Mouse (Mus musculus) forebrain, embryonic 10.5 days (tissue): ENCODE data around the gene 1700017B05Rik. TPM values are rescaled to one million over a fixed set of nuclear protein-coding genes. Genes with fewer than 3 reads are reported as not detected.

ENCODE experiments used
- DNase-seq: peaks from one replicate; pipeline ENCODE4 v3.0.0-alpha.2; 2017; ENCODE audit warnings: low spot score; ENCODE audit errors: extremely low spot score
- H3K27ac ChIP-seq: fragments of 300-500 bp; sonication (generic); 2 replicates; pipeline ENCODE4 v1.5.1; 2016; ENCODE audit warnings: mild to moderate bottlenecking
- H3K27me3 ChIP-seq: fragments of 300-500 bp; sonication (generic); 2 replicates; pipeline ENCODE4 v1.6.1; 2016; ENCODE audit warnings: mild to moderate bottlenecking; ENCODE audit not compliant: poor library complexity, severe bottlenecking
- H3K36me3 ChIP-seq: fragments of 300-500 bp; sonication (generic); replicated peaks from 2 replicates; pipeline ENCODE4 v1.6.1; 2016; ENCODE audit warnings: mild to moderate bottlenecking, moderate library complexity
- H3K4me1 ChIP-seq: fragments of 300-500 bp; sonication (generic); 2 replicates; pipeline ENCODE4 v1.6.1; 2016
- H3K4me3 ChIP-seq: fragments of 300-500 bp; sonication (generic); 2 replicates; pipeline ENCODE4 v1.5.1; 2016; ENCODE audit warnings: mild to moderate bottlenecking, moderate library complexity
- H3K9me3 ChIP-seq: fragments of 300-500 bp; sonication (generic); 2 replicates; pipeline ENCODE4 v1.6.1; 2016; ENCODE audit warnings: mild to moderate bottlenecking, moderate library complexity
- whole genome bisulfite sequencing: fragments of 180-500 bp; shearing (Covaris S2); methylation state at CpG from one replicate; pipeline ENCODE4 v1.1.7; 2016; 5-methylcytosine and 5-hydroxymethylcytosine counted together
- polyA plus RNA-seq: library from polyadenylated mRNA; unstranded; fragments of >200 nt; fragmentation: Nextera tagmentation; extraction: Ambion mirVana; gene quantifications from 2 replicates; pipeline ENCODE4 v1.2.1, GENCODE M21; 2016

Gene 1700017B05Rik
- polyA plus RNA-seq, 1 experiment from 2014 or later: 14.8 TPM

- H3K27ac ChIP-seq: no peak overlapping the region
- H3K36me3 ChIP-seq: no peaks in the 10 kb centered on the region
- WGBS: 88% methylated on average over 6 of the region's 6 CpGs
- H3K27me3 ChIP-seq: peaks cover 1% of the 10 kb centered on the region
- no peak overlapping the region for H3K4me3 ChIP-seq
- no peak for DNase-seq
- no peaks in the 10 kb centered on the region for H3K9me3 ChIP-seq
- H3K4me1 ChIP-seq: peaks cover 6% of the 10 kb centered on the region; the same call in 1 of the 2 replicates
These were observed 24.8 kb upstream of the 1700017B05Rik start for GRCm38 (mm10) chr9:57287183-57287582.

DNA sequence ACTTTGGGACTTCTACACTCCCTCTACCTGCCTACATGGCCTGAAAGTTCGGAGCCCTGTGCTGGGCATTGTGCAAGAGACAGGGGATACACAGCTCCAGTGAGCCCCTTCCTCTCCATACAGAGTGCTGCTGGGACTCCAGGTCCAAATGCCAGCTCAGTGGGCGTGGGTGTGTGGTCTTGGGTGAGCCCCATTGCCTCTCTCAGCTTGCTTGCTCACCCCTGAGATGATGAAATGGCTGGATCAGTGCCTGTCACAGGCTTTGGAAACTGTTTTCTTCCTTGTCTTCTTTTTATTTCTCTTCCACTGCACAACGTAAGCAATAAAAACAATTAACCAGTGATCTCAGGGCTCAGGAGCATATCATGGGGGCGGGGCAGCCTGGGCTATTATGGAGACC, 20.9 kb upstream of the 1700017B05Rik start:
- Histone ChIP-seq H3K4me3 (no peak overlapping the region), H3K9me3 (no peaks in the 10 kb centered on the region), H3K27ac (no peak overlapping the region), H3K4me1 (peaks cover 24% of the 10 kb centered on the region), H3K36me3 (no peaks in the 10 kb centered on the region), H3K27me3 (peaks cover 16% of the 10 kb centered on the region)
- DNase-seq: no peak
- 84% methylated on average over 4 of the region's 4 CpGs for WGBS

DNA sequence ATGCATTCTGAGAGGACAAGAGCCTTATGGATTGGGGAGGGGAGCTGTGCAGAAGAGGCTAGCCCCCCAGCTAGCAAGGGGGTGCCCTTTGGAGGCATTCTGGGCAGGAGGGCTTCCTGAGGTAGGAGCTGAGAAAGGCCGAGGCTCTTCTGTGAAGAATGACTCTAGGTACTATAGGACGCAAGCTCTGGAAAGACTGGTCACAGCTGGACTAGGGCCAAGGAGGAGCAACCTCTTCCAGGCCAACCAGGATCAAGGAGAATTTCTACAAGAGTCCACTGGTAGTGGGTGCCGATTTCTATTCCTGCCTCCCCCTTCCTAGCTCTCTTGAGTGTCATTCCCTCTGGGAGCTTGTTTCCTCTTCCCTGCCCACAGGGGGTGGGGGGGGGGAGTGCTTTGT, 20.3 kb upstream of the 1700017B05Rik start:
- Histone ChIP-seq H3K9me3 (no peaks in the 10 kb centered on the region), H3K27ac (no peak overlapping the region), H3K36me3 (no peaks in the 10 kb centered on the region), H3K27me3 (peaks cover 16% of the 10 kb centered on the region), H3K4me1 (peaks cover 29% of the 10 kb centered on the region), H3K4me3 (no peak overlapping the region)
- no peak for DNase-seq
- 93% methylated on average over 3 of the region's 3 CpGs for WGBS

DNA sequence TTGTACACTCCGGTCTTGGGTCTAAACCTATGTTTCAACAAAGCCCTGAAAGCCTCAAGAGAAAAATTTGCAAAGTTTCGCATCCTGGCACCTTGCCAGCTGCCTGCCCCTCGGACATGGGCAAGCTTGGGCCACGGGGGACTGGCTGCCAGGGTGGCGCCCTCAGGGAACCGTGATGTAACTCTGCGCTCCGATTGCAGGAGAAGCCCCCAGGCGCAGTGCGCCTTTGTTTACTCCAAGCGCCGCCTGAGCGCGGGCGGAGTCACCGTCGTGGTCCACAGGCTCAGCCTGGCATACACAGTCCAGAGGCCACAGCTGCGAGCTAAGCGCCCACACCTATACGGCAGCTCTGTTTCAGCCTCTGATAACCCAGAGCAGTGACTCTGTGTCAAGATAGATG, 19.1 kb upstream of the 1700017B05Rik start:
- peaks cover 16% of the 10 kb centered on the region for H3K27me3 ChIP-seq
- H3K36me3 ChIP-seq: no peaks in the 10 kb centered on the region
- DNase-seq: no peak
- H3K4me3 ChIP-seq: peak overlapping the region; percentile 36
- peak overlapping the region; percentile 78 for H3K27ac ChIP-seq
- 15% methylated on average over 20 of the region's 20 CpGs for whole genome bisulfite sequencing
- peaks cover 29% of the 10 kb centered on the region for H3K4me1 ChIP-seq
- H3K9me3 ChIP-seq: no peaks in the 10 kb centered on the region

DNA sequence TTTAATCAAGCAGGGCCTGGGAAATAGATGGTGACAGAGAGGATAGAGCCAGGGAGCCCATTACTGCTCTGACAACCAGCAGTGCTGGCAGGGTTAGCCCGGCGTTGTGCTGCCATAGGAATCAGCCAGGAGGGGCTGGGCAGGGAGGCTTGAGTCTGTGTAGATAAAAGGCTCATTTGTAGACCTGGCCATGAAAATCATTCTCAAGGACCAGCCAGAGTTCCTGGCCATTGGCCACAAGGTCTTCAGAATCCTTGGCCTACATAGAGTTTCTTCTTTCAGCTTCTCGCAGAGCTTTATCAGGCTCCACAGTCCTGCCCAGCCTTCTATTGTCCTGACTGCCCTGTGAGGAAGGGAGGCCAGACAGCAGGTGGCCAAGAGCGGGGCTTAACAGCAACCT, 17.0 kb upstream of the 1700017B05Rik start:
- H3K4me1 ChIP-seq: peaks cover 29% of the 10 kb centered on the region
- no peak overlapping the region for H3K4me3 ChIP-seq
- no peaks in the 10 kb centered on the region for H3K36me3 ChIP-seq
- H3K27ac ChIP-seq: no peak overlapping the region
- no peaks in the 10 kb centered on the region for H3K9me3 ChIP-seq
- 57% methylated on average over 4 of the region's 4 CpGs for WGBS
- no peak for DNase-seq
- peaks cover 16% of the 10 kb centered on the region for H3K27me3 ChIP-seq

GRCm38 (mm10) chr9:57278268-57278667, 15.9 kb upstream of the 1700017B05Rik start:
- Histone ChIP-seq H3K27ac (no peak overlapping the region), H3K9me3 (no peaks in the 10 kb centered on the region), H3K4me1 (peaks cover 37% of the 10 kb centered on the region), H3K36me3 (no peaks in the 10 kb centered on the region), H3K27me3 (peaks cover 16% of the 10 kb centered on the region), H3K4me3 (no peak overlapping the region)
- WGBS: 62% methylated on average over 4 of the region's 4 CpGs
- DNase-seq: no peak

DNA sequence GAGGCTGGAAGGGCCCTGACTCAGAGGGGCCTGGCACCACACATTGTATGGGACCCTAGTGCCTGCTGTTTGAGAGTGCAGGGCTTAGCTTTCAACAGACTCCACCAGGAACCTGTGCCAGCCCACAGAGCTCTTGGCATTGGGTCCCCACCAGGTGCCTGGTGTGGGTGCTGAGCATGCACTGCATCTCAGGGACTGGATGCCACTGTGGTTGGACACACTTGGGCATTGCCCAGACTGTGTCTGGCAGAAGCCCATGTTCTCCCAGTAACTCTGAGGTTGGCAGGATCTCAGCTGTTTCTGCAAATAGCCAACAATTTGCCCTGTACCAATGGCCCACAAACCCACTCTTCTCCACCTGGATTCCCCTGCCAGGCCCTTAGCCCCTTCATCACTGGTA, 13.9 kb upstream of the 1700017B05Rik start:
- Histone ChIP-seq H3K4me1 (peaks cover 37% of the 10 kb centered on the region), H3K4me3 (no peak overlapping the region), H3K9me3 (no peaks in the 10 kb centered on the region), H3K36me3 (no peaks in the 10 kb centered on the region), H3K27me3 (peaks cover 10% of the 10 kb centered on the region), H3K27ac (no peak overlapping the region)
- DNase-seq: no peak

DNA sequence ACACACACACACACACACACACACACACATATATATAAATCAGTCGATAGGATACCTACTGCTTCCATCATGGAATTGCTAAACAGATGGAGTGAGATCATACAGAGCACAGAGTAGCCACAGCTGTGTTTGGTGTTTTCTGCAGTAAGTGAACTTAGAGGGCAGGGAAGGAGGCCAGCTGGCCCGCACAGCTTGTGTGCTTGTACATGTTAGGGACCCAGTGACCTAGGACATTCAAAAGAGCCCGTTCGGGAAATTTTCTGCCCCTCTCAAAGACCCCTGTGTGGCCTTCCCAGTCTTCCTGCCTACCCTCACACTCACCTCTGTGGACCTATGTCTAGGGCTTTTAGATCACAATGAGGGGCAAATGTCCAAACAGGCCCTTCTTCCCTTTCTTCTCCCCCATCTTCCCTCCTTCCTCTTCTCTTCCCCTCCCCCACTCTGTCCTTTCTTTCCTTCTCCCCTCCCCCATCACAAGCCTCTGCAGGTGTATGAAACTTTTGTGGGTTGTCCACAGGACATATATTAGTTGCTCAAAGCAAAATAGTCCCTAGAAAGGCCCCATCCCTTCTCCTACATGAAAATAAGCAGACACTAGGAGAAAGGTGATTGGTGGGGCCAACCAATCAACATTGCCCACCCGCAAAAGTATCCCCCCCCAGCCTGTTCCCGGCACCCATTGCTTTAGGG, 11.5 kb upstream of the 1700017B05Rik start:
- Histone ChIP-seq H3K9me3 (no peaks in the 10 kb centered on the region), H3K4me1 (peaks cover 54% of the 10 kb centered on the region), H3K4me3 (no peak overlapping the region), H3K27me3 (peaks cover 21% of the 10 kb centered on the region), H3K36me3 (no peaks in the 10 kb centered on the region), H3K27ac (no peak overlapping the region)
- no peak for DNase-seq
- WGBS: 37% methylated on average over 6 of the region's 6 CpGs

GRCm38 (mm10) chr9:57272902-57273804, 10.7 kb upstream of the 1700017B05Rik start:
- H3K4me1 ChIP-seq: peaks cover 56% of the 10 kb centered on the region

GRCm38 (mm10) chr9:57271837-57272562, 9.6 kb upstream of the 1700017B05Rik start:
- Histone ChIP-seq H3K9me3 (no peaks in the 10 kb centered on the region), H3K36me3 (no peaks in the 10 kb centered on the region), H3K27ac (peak overlapping the region; percentile 40; the same call in 1 of the 2 replicates), H3K4me1 (peaks cover 65% of the 10 kb centered on the region), H3K27me3 (peaks cover 22% of the 10 kb centered on the region), H3K4me3 (no peak overlapping the region)
- WGBS: 60% methylated on average over 9 of the region's 9 CpGs
- no peak for DNase-seq

More at GRCm38 (mm10) chr9:57272902-57273804, 10.7 kb upstream of the 1700017B05Rik start:
- Histone ChIP-seq H3K27me3 (peaks cover 22% of the 10 kb centered on the region), H3K27ac (no peak overlapping the region), H3K4me3 (no peak overlapping the region), H3K9me3 (no peaks in the 10 kb centered on the region), H3K36me3 (no peaks in the 10 kb centered on the region)
- WGBS: 68% methylated on average over 8 of the region's 8 CpGs
- DNase-seq: no peak

DNA sequence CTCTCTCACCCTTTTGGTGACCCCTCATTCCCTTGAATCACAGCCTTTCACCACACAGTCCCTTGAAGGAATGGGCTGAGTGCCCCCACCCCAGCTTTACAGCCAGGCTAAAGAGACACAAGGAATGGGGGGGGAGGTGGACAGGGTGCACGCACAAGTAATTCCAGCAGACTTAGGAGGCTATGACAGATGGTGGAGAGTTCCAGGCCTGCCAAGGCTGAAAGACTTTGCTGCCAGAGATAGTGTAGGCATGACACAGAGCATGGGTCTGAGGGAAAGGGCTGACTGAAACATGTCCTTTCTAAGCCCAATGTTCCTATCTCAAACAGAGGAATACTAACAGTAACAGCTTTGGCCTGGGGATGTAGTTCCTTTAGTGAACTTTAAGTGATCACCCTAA, 8.7 kb upstream of the 1700017B05Rik start:
- no peak for DNase-seq
- H3K4me1 ChIP-seq: peaks cover 74% of the 10 kb centered on the region
- WGBS: 74% methylated on average over 1 of the region's 1 CpGs
- H3K36me3 ChIP-seq: no peaks in the 10 kb centered on the region
- no peak overlapping the region for H3K4me3 ChIP-seq
- H3K27ac ChIP-seq: no peak overlapping the region
- peaks cover 29% of the 10 kb centered on the region for H3K27me3 ChIP-seq
- no peaks in the 10 kb centered on the region for H3K9me3 ChIP-seq

- peak overlapping the region; percentile 68; the same call in 1 of the 2 replicates for H3K27ac ChIP-seq
- DNase-seq: no peak
- H3K36me3 ChIP-seq: no peaks in the 10 kb centered on the region
- H3K4me3 ChIP-seq: no peak overlapping the region
- H3K27me3 ChIP-seq: peaks cover 36% of the 10 kb centered on the region
- H3K4me1 ChIP-seq: peaks cover 81% of the 10 kb centered on the region
- H3K9me3 ChIP-seq: no peaks in the 10 kb centered on the region
- 25% methylated on average over 8 of the region's 8 CpGs for WGBS
These were observed 8.0 kb upstream of the 1700017B05Rik start for GRCm38 (mm10) chr9:57270399-57270798.
